ENCODE assay signal across 1 mouse cellular context in the genomic region with DNA sequence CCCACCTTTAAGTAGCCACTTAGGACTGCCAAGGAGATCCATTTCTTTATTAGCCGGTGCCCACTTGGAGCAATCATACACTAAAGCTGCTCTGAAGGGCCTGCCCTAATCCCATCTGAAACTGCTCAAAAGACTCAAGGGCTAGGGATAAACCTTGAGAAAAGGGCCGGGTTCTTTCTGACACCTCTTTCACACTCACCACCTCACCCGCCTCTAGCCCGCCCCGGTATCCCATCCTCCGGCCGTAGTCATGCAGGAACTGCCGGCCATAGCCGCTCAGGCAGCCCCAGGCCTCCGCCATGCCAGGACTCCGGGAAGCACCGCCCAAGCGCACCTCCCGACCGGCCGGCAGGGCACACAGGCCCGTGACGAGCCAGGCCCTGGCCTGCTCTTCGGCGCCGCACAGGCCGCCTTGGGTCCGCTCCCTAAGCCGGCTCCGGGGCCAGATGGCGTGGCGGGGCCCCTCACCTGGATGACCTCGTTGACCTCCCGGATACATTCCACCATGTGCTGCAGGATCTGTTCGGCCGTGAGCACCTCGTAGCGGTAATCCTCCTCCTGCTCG.
TF ChIP-seq lines count a peak whose summit lies in the region.

No protein-coding gene starts in this region.

TF ChIP-seq in C2C12, 6 proteins besides CTCF, POLR2A, EP300 and RAD21:
- TF ChIP-seq USF1 (IDR thresholded peaks at IDR 0.05; ENCODE audit: low read depth) = no peak
- no peak for TF ChIP-seq MYOG (IDR thresholded peaks at IDR 0.05; ENCODE audit: control insufficient read depth, extremely low read depth, insufficient read length)
- no peak for TF ChIP-seq CEBPB (IDR thresholded peaks at IDR 0.05; ENCODE audit: low read depth)
- no peak for TF ChIP-seq MYOD1 (IDR thresholded peaks at IDR 0.05; ENCODE audit: control insufficient read depth, insufficient read length, low read depth)
- no peak for TF ChIP-seq FOSL1 (IDR thresholded peaks at IDR 0.05; ENCODE audit: insufficient read depth, low read length, poor library complexity, severe bottlenecking)
- no peak for TF ChIP-seq MAX (IDR thresholded peaks at IDR 0.05)
